Mouse (Mus musculus): Measurements from ENCODE around the gene 4932429P05Rik. TPM values are rescaled to one million over a fixed set of nuclear protein-coding genes. Genes with fewer than 3 reads are reported as not detected.

The 4932429P05Rik gene
- polyA plus RNA-seq (2015; fragmentation: Nextera tagmentation; extraction: Ambion mirVana): not detected in 2 replicates

- no peak for ATAC-seq
- no peaks in the 10 kb centered on the region for H3K9me3 ChIP-seq (replicated peaks)
- H3K9ac ChIP-seq: no peak within 1 kb of the TSS
- H3K4me1 ChIP-seq: no peaks in the 10 kb centered on the region
- no peaks in the 10 kb centered on the region for H3K27me3 ChIP-seq
- no peak within 1 kb of the TSS for H3K27ac ChIP-seq
- no peak within 1 kb of the TSS for H3K4me2 ChIP-seq
- H3K4me3 ChIP-seq: no peak within 1 kb of the TSS
- no peaks in the 10 kb centered on the region for H3K36me3 ChIP-seq (ENCODE audit: poor library complexity, severe bottlenecking)
Observed at GRCm38 (mm10) chrX:89751968-89752367, at the start of gene 4932429P05Rik. Gene 4932429P05Rik, plus strand, starts transcription at chrX:89752268.

Other genes starting within 250 kb of the 4932429P05Rik start
- gene 4930415L06Rik, start 180.6 kb downstream of the 4932429P05Rik start, polyA plus RNA-seq (2015; fragmentation: Nextera tagmentation; extraction: Ambion mirVana): not detected in 2 replicates

Measured in forebrain, embryonic 13.5 days (tissue).